Mouse (Mus musculus): ENCODE measurements at regions not wholly inside any gene's neighbourhood (a gene's known extent, or its start where the extent isn't known, plus 50 kb on each side); places are given as distances from the start of the nearest gene placed in this dataset.

- DNase-seq (ENCODE audit: low spot score) (no peak), ATAC-seq (replicated peaks; ENCODE audit: low FRiP score) (no peak)
- Histone ChIP-seq H3K4me3 (ENCODE audit: low read depth, low read length) (no peak overlapping the region), H3K9ac (ENCODE audit: low read length) (no peak overlapping the region), H3K36me3 (ENCODE audit: control insufficient read depth, insufficient read depth, low read length) (no peaks in the 10 kb centered on the region), H3K4me1 (replicated peaks; ENCODE audit: control insufficient read depth, insufficient read depth, low read length) (peaks cover 7% of the 10 kb centered on the region), H3K9me3 (ENCODE audit: control insufficient read depth, low read length) (no peaks in the 10 kb centered on the region), H3K4me2 (ENCODE audit: low read depth, low read length, severe bottlenecking) (no peak overlapping the region), H3K27ac (ENCODE audit: low read depth, low read length) (no peak overlapping the region), H3K27me3 (ENCODE audit: control insufficient read depth, insufficient read depth, low read length) (no peaks in the 10 kb centered on the region)
- WGBS, result 88% methylated on average over 2 of the region's 2 CpGs
Measured at GRCm38 (mm10) chr13:112161886-112162285, 126.4 kb upstream of the Ankrd55 start.

- ATAC-seq (replicated peaks; ENCODE audit: low FRiP score) (peak; percentile 42; the same call in 1 of the 2 replicates), DNase-seq (ENCODE audit: low spot score) (no peak)
- 26% methylated on average over 2 of the region's 2 CpGs for WGBS
- no peak overlapping the region for H3K27ac ChIP-seq (ENCODE audit: low read depth, low read length)
- no peak overlapping the region for H3K9ac ChIP-seq (ENCODE audit: low read length)
- peak overlapping the region; percentile 26; the same call in 1 of the 2 replicates for H3K4me2 ChIP-seq (ENCODE audit: low read depth, low read length, severe bottlenecking)
- no peaks in the 10 kb centered on the region for H3K27me3 ChIP-seq (ENCODE audit: control insufficient read depth, insufficient read depth, low read length)
- H3K4me1 ChIP-seq (replicated peaks; ENCODE audit: control insufficient read depth, insufficient read depth, low read length), result peaks cover 7% of the 10 kb centered on the region
- no peak overlapping the region for H3K4me3 ChIP-seq (ENCODE audit: low read depth, low read length)
- H3K9me3 ChIP-seq (ENCODE audit: control insufficient read depth, low read length), result no peaks in the 10 kb centered on the region
- no peaks in the 10 kb centered on the region for H3K36me3 ChIP-seq (ENCODE audit: control insufficient read depth, insufficient read depth, low read length)
Measured at GRCm38 (mm10) chr13:112165921-112166320, 122.3 kb upstream of the Ankrd55 start.

- peaks cover 7% of the 10 kb centered on the region for H3K4me1 ChIP-seq (replicated peaks; ENCODE audit: control insufficient read depth, insufficient read depth, low read length)
- no peak overlapping the region for H3K4me2 ChIP-seq (ENCODE audit: low read depth, low read length, severe bottlenecking)
- no peaks in the 10 kb centered on the region for H3K27me3 ChIP-seq (ENCODE audit: control insufficient read depth, insufficient read depth, low read length)
- ATAC-seq (replicated peaks; ENCODE audit: low FRiP score) (peak; percentile 69), DNase-seq (ENCODE audit: low spot score) (no peak)
- H3K36me3 ChIP-seq (ENCODE audit: control insufficient read depth, insufficient read depth, low read length), result no peaks in the 10 kb centered on the region
- 17% methylated on average over 10 of the region's 10 CpGs for WGBS
- H3K9ac ChIP-seq (ENCODE audit: low read length), result no peak overlapping the region
- H3K27ac ChIP-seq (ENCODE audit: low read depth, low read length), result peak overlapping the region; percentile 15; the same call in 1 of the 2 replicates
- no peak overlapping the region for H3K4me3 ChIP-seq (ENCODE audit: low read depth, low read length)
- H3K9me3 ChIP-seq (ENCODE audit: control insufficient read depth, low read length), result no peaks in the 10 kb centered on the region
Measured at GRCm38 (mm10) chr13:112166338-112166802, 121.9 kb upstream of the Ankrd55 start.

- 87% methylated on average over 3 of the region's 3 CpGs for WGBS
- Histone ChIP-seq H3K4me2 (ENCODE audit: low read depth, low read length, severe bottlenecking) (no peak overlapping the region), H3K9me3 (ENCODE audit: control insufficient read depth, low read length) (no peaks in the 10 kb centered on the region), H3K27ac (ENCODE audit: low read depth, low read length) (no peak overlapping the region), H3K4me1 (replicated peaks; ENCODE audit: control insufficient read depth, insufficient read depth, low read length) (peaks cover 7% of the 10 kb centered on the region), H3K9ac (ENCODE audit: low read length) (no peak overlapping the region), H3K36me3 (ENCODE audit: control insufficient read depth, insufficient read depth, low read length) (no peaks in the 10 kb centered on the region), H3K4me3 (ENCODE audit: low read depth, low read length) (no peak overlapping the region), H3K27me3 (ENCODE audit: control insufficient read depth, insufficient read depth, low read length) (no peaks in the 10 kb centered on the region)
- ATAC-seq (replicated peaks; ENCODE audit: low FRiP score) (no peak), DNase-seq (ENCODE audit: low spot score) (no peak)
Measured at GRCm38 (mm10) chr13:112168468-112168867, 119.8 kb upstream of the Ankrd55 start.

GRCm38 (mm10) chr13:112170872-112171271 lies 117.4 kb upstream of the Ankrd55 start:
- no peak overlapping the region for H3K27ac ChIP-seq (ENCODE audit: low read depth, low read length)
- H3K9me3 ChIP-seq (ENCODE audit: control insufficient read depth, low read length), result no peaks in the 10 kb centered on the region

GRCm38 (mm10) chr13:112171940-112172715 lies 116.1 kb upstream of the Ankrd55 start:
- Histone ChIP-seq H3K4me3 (ENCODE audit: low read depth, low read length) (no peak overlapping the region), H3K4me1 (replicated peaks; ENCODE audit: control insufficient read depth, insufficient read depth, low read length) (no peaks in the 10 kb centered on the region), H3K4me2 (ENCODE audit: low read depth, low read length, severe bottlenecking) (no peak overlapping the region), H3K36me3 (ENCODE audit: control insufficient read depth, insufficient read depth, low read length) (no peaks in the 10 kb centered on the region), H3K27me3 (ENCODE audit: control insufficient read depth, insufficient read depth, low read length) (no peaks in the 10 kb centered on the region), H3K9me3 (ENCODE audit: control insufficient read depth, low read length) (no peaks in the 10 kb centered on the region), H3K9ac (ENCODE audit: low read length) (no peak overlapping the region), H3K27ac (ENCODE audit: low read depth, low read length) (no peak overlapping the region)
- WGBS, result 87% methylated on average over 11 of the region's 11 CpGs
- ATAC-seq (replicated peaks; ENCODE audit: low FRiP score) (no peak), DNase-seq (ENCODE audit: low spot score) (no peak)

More at GRCm38 (mm10) chr13:112170872-112171271, 117.4 kb upstream of the Ankrd55 start:
- H3K4me3 ChIP-seq (ENCODE audit: low read depth, low read length), result no peak overlapping the region
- 92% methylated on average over 3 of the region's 3 CpGs for WGBS
- no peaks in the 10 kb centered on the region for H3K36me3 ChIP-seq (ENCODE audit: control insufficient read depth, insufficient read depth, low read length)
- H3K27me3 ChIP-seq (ENCODE audit: control insufficient read depth, insufficient read depth, low read length), result no peaks in the 10 kb centered on the region
- ATAC-seq (replicated peaks; ENCODE audit: low FRiP score) (no peak), DNase-seq (ENCODE audit: low spot score) (no peak)
- peaks cover 4% of the 10 kb centered on the region; the same call in 1 of the 2 replicates for H3K4me1 ChIP-seq (replicated peaks; ENCODE audit: control insufficient read depth, insufficient read depth, low read length)
- no peak overlapping the region for H3K9ac ChIP-seq (ENCODE audit: low read length)
- no peak overlapping the region for H3K4me2 ChIP-seq (ENCODE audit: low read depth, low read length, severe bottlenecking)

GRCm38 (mm10) chr13:112173973-112174372 lies 114.3 kb upstream of the Ankrd55 start:
- WGBS, result 93% methylated on average over 8 of the region's 8 CpGs
- Histone ChIP-seq H3K36me3 (ENCODE audit: control insufficient read depth, insufficient read depth, low read length) (no peaks in the 10 kb centered on the region), H3K4me3 (ENCODE audit: low read depth, low read length) (no peak overlapping the region), H3K9ac (ENCODE audit: low read length) (no peak overlapping the region), H3K9me3 (ENCODE audit: control insufficient read depth, low read length) (no peaks in the 10 kb centered on the region), H3K4me2 (ENCODE audit: low read depth, low read length, severe bottlenecking) (no peak overlapping the region), H3K27me3 (ENCODE audit: control insufficient read depth, insufficient read depth, low read length) (no peaks in the 10 kb centered on the region), H3K4me1 (replicated peaks; ENCODE audit: control insufficient read depth, insufficient read depth, low read length) (no peaks in the 10 kb centered on the region), H3K27ac (ENCODE audit: low read depth, low read length) (no peak overlapping the region)
- DNase-seq (ENCODE audit: low spot score), result no peak
- ATAC-seq (replicated peaks; ENCODE audit: low FRiP score), result no peak

- H3K4me1 ChIP-seq (replicated peaks; ENCODE audit: control insufficient read depth, insufficient read depth, low read length), result no peaks in the 10 kb centered on the region
- DNase-seq (ENCODE audit: low spot score) (no peak), ATAC-seq (replicated peaks; ENCODE audit: low FRiP score) (no peak)
- no peaks in the 10 kb centered on the region for H3K9me3 ChIP-seq (ENCODE audit: control insufficient read depth, low read length)
- WGBS, result 87% methylated on average over 4 of the region's 4 CpGs
- H3K4me3 ChIP-seq (ENCODE audit: low read depth, low read length), result no peak overlapping the region
- no peak overlapping the region for H3K27ac ChIP-seq (ENCODE audit: low read depth, low read length)
- no peak overlapping the region for H3K4me2 ChIP-seq (ENCODE audit: low read depth, low read length, severe bottlenecking)
- H3K9ac ChIP-seq (ENCODE audit: low read length), result no peak overlapping the region
- H3K36me3 ChIP-seq (ENCODE audit: control insufficient read depth, insufficient read depth, low read length), result no peaks in the 10 kb centered on the region
- no peaks in the 10 kb centered on the region for H3K27me3 ChIP-seq (ENCODE audit: control insufficient read depth, insufficient read depth, low read length)
Measured at GRCm38 (mm10) chr13:112178031-112178430, 110.2 kb upstream of the Ankrd55 start.

- DNase-seq (ENCODE audit: low spot score), result no peak
- no peaks in the 10 kb centered on the region for H3K4me1 ChIP-seq (replicated peaks; ENCODE audit: control insufficient read depth, insufficient read depth, low read length)
- no peak overlapping the region for H3K9ac ChIP-seq (ENCODE audit: low read length)
- no peaks in the 10 kb centered on the region for H3K36me3 ChIP-seq (ENCODE audit: control insufficient read depth, insufficient read depth, low read length)
- no peaks in the 10 kb centered on the region for H3K9me3 ChIP-seq (ENCODE audit: control insufficient read depth, low read length)
- no peak overlapping the region for H3K4me2 ChIP-seq (ENCODE audit: low read depth, low read length, severe bottlenecking)
- ATAC-seq (replicated peaks; ENCODE audit: low FRiP score), result no peak
- no peaks in the 10 kb centered on the region for H3K27me3 ChIP-seq (ENCODE audit: control insufficient read depth, insufficient read depth, low read length)
- 94% methylated on average over 10 of the region's 10 CpGs for WGBS
- no peak overlapping the region for H3K27ac ChIP-seq (ENCODE audit: low read depth, low read length)
- no peak overlapping the region for H3K4me3 ChIP-seq (ENCODE audit: low read depth, low read length)
Measured at GRCm38 (mm10) chr13:112183996-112184395, 104.3 kb upstream of the Ankrd55 start.
